Mouse (Mus musculus): ENCODE results near the gene Plpp7. TPM values are rescaled to one million over a fixed set of nuclear protein-coding genes. Genes with fewer than 3 reads are reported as not detected.

The Plpp7 gene
- polyA plus RNA-seq (2017; shearing (Covaris generic)), result not detected

DNA sequence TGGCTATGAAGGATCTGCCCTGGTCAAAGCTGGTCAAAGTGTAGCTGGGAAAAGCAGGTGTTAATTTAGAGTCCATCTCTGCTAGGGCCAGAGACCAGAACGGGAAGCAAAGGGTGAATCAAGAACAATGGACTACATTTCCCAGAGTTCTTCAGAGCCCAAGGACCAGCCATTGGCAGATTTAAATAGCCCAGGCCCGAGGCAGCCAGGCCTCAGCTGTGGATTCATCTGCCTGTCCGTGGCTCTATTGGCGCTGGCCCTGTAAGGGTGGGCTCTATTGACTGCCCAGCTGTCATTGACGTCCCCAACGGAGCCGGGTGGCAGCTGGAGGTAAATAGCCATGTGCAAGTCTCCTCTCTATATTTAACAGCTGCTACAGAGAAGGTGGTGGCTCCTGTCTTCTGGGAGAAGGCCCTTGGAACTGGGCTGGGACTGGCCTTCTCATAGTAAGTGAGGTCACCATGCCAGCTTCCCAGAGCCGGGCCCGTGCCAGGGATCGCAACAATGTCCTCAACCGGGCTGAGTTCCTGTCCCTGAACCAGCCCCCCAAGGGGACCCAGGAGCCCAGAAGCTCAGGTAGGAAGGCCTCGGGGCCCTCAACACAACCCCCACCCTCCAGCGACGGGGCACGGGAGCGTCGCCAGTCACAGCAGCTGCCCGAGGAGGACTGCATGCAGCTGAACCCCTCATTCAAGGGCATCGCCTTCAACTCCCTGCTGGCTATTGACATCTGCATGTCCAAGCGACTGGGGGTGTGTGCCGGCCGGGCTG, at the start of gene Plpp7:
Plpp7 (plus strand) TSS at position 178 of the 771 bp plus-strand sequence.

DNA sequence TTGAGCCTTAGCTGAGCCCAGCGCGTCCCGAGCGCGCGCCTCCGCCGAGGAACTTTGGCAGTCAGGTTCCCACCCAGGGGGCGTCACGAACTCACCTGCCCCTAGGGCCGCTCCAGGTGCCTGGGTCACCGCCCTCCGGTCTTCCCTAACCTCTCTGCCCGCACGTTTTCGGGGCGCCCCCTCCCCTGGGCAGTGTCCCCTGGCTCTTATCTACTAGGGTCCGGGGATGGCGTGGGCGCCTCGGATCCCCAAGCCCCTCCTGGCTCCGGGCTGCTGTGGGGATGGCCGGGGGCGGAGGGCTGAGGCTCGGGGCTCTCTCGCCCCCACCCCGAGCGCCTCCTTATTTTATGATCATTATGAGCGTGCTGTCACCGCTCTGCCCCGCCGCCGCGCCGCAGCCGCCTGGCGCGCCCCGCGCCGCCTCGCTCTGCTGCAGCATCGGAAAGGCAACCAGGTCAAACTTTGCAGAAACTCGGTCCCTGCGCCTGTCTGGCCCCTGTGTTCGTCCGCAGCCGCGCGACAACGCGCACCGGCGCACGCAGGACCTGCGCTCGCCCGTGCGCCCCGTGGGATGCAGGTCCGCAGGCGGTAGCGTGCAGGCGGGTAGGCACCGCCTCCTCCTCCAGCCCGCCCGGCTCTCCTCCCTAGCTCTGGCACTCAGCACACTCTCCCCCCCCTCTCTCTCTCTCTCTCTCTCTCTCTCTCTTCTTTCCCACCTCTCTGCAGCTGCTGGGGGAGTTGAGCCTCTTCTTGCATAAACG, 11.0 kb upstream of the Plpp7 start, which contains the start of gene Fam78a:
Fam78a (minus strand) TSS at position 747 of the 761 bp plus-strand sequence.

DNA sequence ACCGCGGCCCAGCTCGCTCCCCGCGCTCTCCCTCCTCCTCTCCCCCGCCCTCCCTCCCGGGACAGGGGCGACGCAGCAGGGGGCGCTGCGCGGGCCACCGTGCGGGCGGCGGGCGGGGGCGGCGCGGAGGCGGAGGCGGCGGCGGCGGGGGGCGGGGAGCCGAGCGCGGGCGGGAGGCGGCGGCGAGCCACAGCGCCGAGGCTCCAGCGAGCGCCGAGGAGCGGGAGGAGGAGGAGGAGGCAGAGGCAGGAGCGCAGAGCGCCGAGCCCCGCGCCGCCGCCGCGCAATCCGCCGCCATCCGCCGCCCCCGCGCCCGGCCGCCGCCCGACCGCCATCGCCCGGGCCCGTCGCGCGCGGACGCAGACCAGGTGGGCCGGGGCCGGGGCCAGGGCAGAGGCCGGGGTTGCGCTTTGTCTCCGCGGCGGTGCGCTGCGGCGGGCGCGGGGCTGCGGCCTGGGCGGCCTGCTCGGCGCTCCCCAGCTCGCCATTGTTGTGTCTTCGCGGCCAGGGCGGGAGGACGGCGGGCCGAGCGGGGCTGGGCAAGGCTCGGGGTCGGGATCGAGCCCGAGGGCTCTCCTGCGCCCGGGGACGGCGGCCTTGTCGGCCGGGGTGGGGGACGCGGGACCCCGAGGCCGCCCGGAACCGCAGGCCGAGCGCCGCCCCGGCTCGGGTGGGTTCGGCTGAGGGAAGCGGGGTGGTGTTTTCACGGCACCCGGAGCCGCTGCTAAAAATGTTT, 55.8 kb downstream of the Plpp7 start, which contains the start of gene Prrc2b:
Prrc2b (plus strand) TSS at position 159 of the 736 bp plus-strand sequence.

Other genes starting within 250 kb of the Plpp7 start
- 1.1 TPM for gene Fibcd1, start 249.5 kb upstream of the Plpp7 start, polyA plus RNA-seq (2017; shearing (Covaris generic))
- gene Lamc3, start 208.2 kb upstream of the Plpp7 start, polyA plus RNA-seq (2017; shearing (Covaris generic)), result 0.04 TPM
- gene Aif1l, start 145.4 kb upstream of the Plpp7 start, polyA plus RNA-seq (2017; shearing (Covaris generic)), result 0.17 TPM
- gene Nup214, start 121.1 kb upstream of the Plpp7 start, polyA plus RNA-seq (2017; shearing (Covaris generic)), result 102 TPM
- 39.8 TPM for gene Fam78a, start 10.7 kb upstream of the Plpp7 start, polyA plus RNA-seq (2017; shearing (Covaris generic))
- 47.4 TPM for gene Prrc2b, start 55.6 kb downstream of the Plpp7 start, polyA plus RNA-seq (2017; shearing (Covaris generic))
- 8.4 TPM for gene Pomt1, start 141.1 kb downstream of the Plpp7 start, polyA plus RNA-seq (2017; shearing (Covaris generic))
- gene Uck1, start 164.6 kb downstream of the Plpp7 start, polyA plus RNA-seq (2017; shearing (Covaris generic)), result 106 TPM
- gene Golga2, start 191.9 kb downstream of the Plpp7 start, polyA plus RNA-seq (2017; shearing (Covaris generic)), result 36.6 TPM
- gene Swi5, start 192.5 kb downstream of the Plpp7 start, polyA plus RNA-seq (2017; shearing (Covaris generic)), result 256 TPM